Mouse (Mus musculus): Measurements from ENCODE around the gene Topors.

The Topors gene

DNA sequence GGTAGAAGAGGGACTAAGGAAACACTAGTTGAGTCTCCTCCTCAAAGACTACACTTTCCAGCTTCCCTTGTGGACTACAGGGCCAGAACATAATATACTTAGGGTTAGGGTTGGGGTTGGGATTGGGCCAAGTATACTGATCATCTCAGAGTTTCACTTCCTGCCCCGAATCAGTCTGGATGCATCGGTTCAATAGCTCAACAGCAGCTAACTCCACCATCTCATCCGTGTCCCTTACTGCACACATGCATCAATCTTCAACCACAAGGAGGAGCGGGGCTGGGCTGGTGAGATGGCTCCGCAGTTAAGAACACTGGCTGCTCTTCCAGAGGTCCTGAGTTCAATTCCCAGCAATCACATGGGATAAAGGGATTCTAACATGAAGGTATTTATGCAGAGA lies 18.7 kb downstream of the Topors start:
- no peak for DNase-seq (ENCODE audit: low read depth, low spot score)

DNA sequence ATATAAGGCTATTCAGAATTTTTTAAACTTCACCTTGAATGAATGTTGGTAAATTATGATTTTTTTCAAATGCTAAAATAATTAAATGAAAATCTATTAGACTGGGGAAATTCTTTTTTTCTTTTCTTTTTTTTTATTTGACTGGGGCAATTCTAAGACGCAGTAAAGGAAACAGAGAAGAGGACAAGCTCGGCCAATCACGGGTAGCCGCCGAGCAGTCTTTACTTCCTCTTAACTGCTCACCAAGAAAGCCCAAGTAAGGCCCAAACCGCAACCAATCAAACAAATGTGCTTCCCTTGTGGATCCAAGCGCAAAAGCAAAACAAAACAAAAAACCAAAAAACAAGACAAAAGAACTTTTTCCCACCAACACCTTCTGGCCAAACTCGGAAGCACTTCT lies 25.6 kb downstream of the Topors start:
- no peak for DNase-seq (ENCODE audit: low read depth, low spot score)

DNA sequence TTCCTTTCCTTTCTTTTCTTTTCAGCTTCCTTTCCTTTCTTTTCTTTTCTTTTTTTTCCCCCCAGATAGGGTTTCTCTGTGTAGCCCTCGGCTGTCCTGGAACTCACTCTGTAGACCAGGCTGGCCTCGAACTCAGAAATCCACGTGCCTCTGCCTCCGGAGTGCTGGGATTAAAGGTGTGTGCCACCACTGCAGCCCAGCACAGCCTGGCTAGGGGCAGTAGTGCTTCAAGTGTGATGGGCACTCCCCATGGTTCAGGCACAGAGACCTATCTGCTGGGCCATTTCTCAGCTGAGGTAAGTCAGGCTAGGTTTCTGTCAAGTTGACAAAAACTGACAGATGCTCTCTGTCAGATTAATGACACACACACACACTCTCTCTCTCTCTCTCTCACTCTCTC lies 26.6 kb downstream of the Topors start:
- DNase-seq (ENCODE audit: low read depth, low spot score) = no peak

DNA sequence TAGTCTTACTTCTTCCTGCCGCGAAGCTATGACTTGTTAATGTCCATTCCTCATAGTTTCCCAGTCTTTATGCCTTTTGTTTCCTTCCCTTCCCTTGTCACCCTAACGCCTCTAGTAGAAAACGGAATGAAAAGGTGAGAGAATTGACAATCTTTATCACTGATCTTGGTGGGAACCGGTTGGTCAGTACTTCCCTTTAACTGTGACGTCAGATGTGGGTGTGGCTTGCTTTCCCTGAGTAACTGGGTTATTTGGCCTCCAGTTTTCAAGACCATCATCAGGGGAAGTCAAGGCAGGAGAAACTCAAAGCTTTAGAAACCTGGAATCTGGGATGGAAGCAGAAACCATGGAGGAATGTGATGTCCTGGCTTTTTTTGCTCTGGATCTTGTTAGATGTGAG lies 27.7 kb downstream of the Topors start:
- no peak for DNase-seq (ENCODE audit: low read depth, low spot score)

DNA sequence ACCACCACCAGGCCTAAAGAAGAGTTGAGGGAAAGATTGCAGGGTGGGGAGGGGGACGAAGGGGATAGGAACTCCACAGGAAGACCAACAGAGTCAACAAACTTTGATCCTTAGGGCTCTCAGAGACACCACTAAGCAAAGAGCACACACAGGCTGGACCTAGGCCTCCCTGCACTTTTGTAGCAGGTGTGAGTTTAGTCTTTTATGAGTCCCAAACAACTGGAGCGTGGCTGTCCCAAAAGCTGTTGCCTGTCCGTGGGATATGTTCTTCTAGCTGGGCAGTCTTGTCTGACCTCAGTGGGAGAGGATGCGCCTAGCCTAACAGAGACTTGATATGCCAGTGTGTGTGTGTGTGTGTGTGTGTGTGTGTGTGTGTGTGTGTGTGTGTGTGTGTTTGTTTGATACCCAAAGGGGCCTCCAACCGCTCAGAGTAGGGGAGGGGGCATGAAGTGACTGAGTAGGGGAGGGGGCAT lies 29.3 kb downstream of the Topors start:
- no peak for DNase-seq (ENCODE audit: low read depth, low spot score)

DNA sequence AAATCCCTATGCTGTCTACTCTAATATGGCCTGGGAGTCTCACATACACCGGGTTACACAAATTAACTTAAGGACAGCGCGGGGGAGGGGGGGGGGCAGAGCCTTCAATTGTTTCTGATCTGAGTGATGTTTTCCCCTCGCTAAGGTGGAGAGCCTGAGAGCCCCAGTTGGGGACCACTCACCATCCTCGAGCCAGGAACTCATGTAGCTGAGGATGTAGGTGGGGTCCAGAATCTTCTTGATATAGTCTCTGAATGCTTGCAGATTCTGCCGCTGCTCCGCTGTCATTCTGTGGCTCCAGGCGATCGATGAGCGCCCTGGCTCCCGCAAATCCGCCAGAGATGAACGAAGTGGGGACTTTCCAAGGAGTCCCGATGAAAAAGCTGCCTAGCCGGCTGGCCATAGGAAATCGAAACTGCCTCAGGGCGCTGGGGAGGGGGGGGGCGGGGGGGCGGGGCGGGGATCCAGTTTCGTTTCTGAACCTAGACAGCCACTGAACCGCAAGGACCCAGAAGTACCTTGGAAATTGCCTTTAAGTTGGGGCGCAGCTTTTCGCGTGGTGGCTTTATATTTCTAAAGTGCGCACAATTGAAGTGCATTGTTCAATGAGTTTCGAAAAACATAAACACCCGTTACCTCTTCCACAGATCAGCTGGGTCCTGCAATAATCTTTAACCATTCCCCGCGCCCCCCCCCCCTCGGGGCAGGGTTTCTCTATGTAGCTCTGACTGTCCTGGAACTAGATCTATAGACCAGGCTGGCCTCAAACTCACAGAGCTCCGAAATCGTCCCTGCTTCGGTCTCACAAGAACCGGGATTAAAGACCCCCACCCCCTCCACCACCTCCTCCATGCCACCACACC lies 30.0 kb downstream of the Topors start, which contains the start of gene Ddx58:
TSS of gene Ddx58 (minus strand) at position 420 of the 863 bp plus-strand sequence.
- DNase-seq (ENCODE audit: low read depth, low spot score) = no peak

- no peak for DNase-seq (ENCODE audit: low read depth, low spot score)
Measured at GRCm38 (mm10) chr4:40238483-40239408, 30.9 kb downstream of the Topors start.

- no peak for DNase-seq (ENCODE audit: low read depth, low spot score)
Measured at GRCm38 (mm10) chr4:40236829-40237228, 32.8 kb downstream of the Topors start.

DNA sequence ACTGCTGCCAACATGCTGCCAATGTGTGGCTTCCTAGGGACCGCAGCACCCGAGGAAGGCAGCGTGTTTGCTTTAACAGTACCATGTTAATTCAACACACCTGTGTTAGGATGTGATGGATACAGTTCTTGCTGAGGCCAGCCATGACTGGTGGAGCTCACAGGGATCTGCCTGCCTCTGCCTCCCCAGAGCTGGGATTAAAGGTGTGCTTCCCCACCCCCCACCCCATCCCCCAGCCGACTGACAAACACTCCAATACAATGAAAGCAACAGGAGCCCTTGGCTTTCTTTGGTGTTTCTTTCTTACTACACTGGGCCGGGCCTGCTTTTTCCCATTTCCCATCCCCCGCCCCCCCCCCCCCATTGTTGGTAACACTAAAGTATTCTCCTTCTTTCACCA lies 35.4 kb downstream of the Topors start:
- no peak for DNase-seq (ENCODE audit: low read depth, low spot score)

DNA sequence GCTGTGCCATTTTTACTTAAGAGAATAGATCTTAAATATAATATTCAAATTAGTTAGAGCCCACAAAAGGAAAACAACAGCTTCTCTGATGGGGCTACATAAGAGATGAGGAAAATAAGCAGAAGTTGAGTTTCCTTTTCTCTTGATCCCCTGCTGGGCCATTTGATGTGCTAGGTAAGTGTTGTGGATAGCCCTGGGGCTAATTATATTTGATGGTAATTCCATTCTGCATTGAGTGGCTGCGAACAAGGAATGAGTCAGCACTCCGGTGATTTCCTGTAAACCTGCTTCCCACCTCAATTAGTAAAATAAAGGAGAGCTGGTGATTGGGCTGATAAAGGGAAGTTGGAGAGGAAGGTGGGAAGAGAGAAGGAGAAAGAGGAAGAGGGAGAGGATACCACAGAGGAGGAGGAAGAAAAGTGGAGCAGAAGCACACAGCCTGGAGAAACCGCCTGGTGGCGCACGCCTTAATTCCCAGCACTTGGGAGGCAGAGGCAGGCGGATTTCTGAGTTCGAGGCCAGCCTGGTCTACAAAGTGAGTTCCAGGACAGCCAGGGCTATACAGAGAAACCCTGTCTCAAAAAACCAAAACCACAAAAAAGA lies 36.5 kb downstream of the Topors start:
- no peak for DNase-seq (ENCODE audit: low read depth, low spot score)

GRCm38 (mm10) chr4:40229723-40230122 lies 39.9 kb downstream of the Topors start:
- DNase-seq (ENCODE audit: low read depth, low spot score) = no peak

- no peak for DNase-seq (ENCODE audit: low read depth, low spot score)
Measured at GRCm38 (mm10) chr4:40227886-40228285, 41.8 kb downstream of the Topors start.

- no peak for DNase-seq (ENCODE audit: low read depth, low spot score)
Measured at GRCm38 (mm10) chr4:40227131-40227530, 42.5 kb downstream of the Topors start.

- no peak for DNase-seq (ENCODE audit: low read depth, low spot score)
Measured at GRCm38 (mm10) chr4:40226095-40226494, 43.6 kb downstream of the Topors start.

- no peak for DNase-seq (ENCODE audit: low read depth, low spot score)
Measured at GRCm38 (mm10) chr4:40221876-40222585, 47.6 kb downstream of the Topors start.

DNA sequence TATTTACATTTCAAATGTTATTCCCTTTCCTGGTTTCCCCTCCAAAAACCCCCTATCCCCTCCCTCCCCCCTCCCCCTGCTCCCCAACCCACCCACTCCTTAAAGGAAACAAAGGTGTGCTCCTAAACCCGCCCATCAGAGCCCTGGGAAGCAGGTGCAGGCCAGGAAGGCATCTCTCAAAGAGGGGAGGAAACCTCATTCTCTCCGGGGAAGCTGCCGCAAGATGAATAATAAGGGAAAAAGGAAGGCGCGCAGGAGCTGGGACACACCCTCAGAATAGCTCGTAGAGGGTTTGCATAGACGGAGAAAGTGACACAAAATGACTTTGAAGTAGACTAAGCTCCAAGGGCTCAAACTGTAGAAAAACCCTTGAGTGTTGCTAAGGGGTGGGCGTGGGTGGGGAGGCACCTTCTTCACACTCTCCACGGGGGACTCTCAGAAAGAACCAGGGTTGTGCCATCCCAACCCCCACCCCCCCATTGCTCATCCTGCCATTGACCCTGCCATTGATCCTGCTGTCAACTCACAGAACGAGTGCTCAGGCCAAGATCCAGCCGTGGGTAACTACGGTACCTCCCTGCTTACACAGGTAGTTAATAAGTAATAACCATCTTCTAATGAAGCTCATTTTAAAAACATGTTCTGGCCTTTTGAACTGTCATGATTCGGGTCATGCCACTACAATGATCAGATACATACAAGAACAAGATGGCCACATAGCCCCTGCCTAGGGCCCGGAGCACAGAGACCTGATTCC lies 48.5 kb downstream of the Topors start:
- DNase-seq (ENCODE audit: low read depth, low spot score) = peak; percentile 52

GRCm38 (mm10) chr4:40220437-40220836 lies 49.2 kb downstream of the Topors start:
- DNase-seq (ENCODE audit: low read depth, low spot score) = no peak

DNA sequence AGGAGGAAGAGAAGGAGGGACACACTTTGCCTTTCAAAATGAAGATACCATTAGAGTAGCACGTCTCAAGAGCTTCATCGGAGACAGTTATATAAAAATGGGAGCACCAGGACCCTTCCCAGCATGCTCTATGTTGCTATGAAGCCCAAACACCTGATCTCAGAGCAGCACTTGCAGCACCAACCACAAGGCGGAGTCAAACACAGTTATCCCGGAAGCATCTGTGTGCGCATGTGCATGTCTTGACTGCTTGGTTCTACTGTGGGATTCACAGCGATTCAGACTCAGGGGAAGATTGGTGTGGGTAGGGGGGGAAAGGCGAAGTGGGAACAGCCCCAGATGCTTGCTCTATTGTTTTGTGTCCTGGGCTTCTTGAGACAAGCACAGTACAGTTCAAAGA lies 51.3 kb downstream of the Topors start:
- peak; percentile 78 for DNase-seq (ENCODE audit: low read depth, low spot score)

- DNase-seq (ENCODE audit: low read depth, low spot score) = no peak
Measured at GRCm38 (mm10) chr4:40217910-40218309, 51.7 kb downstream of the Topors start.

GRCm38 (mm10) chr4:40212177-40212576 lies 57.5 kb downstream of the Topors start:
- no peak for DNase-seq (ENCODE audit: low read depth, low spot score)

Data from WW6 (cell line).